Mouse (Mus musculus) liver, embryonic 18 days (tissue): ENCODE measurements around the gene Tcf7l2. TPM values are rescaled to one million over a fixed set of nuclear protein-coding genes. Genes with fewer than 3 reads are reported as not detected.

ENCODE experiments used
- polyA plus RNA-seq: library from polyadenylated mRNA; depleted of rRNA; stranded (reverse); fragments of >200 nt; gene quantifications from 2 replicates; pipeline ENCODE4 v1.2.3, GENCODE M21; 2012; rRNA removed

Tcf7l2 gene
- polyA plus RNA-seq = 4.5 and 5.4 TPM in 2 replicates

GRCm38 (mm10) chr19:55741439-55741928, at the start of gene Tcf7l2:
TSS of gene Tcf7l2 (plus strand) at chr19:55741820.

